Comparison of ENCODE assay signal across 31 mouse cellular contexts in genomic region chr8:128466681-128467430, GRCm38 (mm10).
DNase-seq lines count a peak whose midpoint lies in the region; ATAC-seq and TF ChIP-seq lines count a peak whose summit lies in the region.
"Had no signal": no experiment of that assay in that cellular context is flagged by ENCODE, and none has a peak within 500 bp of the region (broad histone marks: within the 10 kb centered on the region; RNA-seq: fewer than 3 reads in every experiment).

No protein-coding gene starts in this region.

- H3K27ac ChIP-seq in heart, embryonic 11.5 days (ENCODE audit: low read depth, low read length) = no peak overlapping the region
- H3K27ac ChIP-seq in layer of hippocampus, adult 2 months = peak overlapping the region; percentile 19; the same call in 1 of the 2 replicates
- H3K27ac ChIP-seq: embryonic facial prominence, embryonic 13.5 days; forebrain, embryonic 10.5 days; forebrain, embryonic 15.5 days; hindbrain, embryonic 13.5 days; limb, embryonic 10.5 days; limb, embryonic 15.5 days; liver, embryonic 15.5 days; lung, embryonic 15.5 days; macrophage; midbrain, embryonic 13.5 days; neural tube, embryonic 15.5 days had no signal

- 71% methylated on average over 4 of the region's 4 CpGs for WGBS in heart, embryonic 11.5 days (ENCODE audit: insufficient replicate concordance)

- DNase-seq in heart, adult 18-20 months = peak; percentile 47 to 52
- DNase-seq in layer of hippocampus, adult 2 months (ENCODE audit: low spot score in 2 of 2) = peak; percentile 32 to 34
- no peak for DNase-seq in layer of hippocampus, postnatal 10 days (ENCODE audit: low spot score in 2 of 2)
- DNase-seq in right cerebral cortex, postnatal 10 days (ENCODE audit: low spot score in 2 of 2) = peak; percentile 39 to 41
- no peak for DNase-seq in right cerebral cortex, adult 2 months (ENCODE audit: low spot score in 2 of 2)
- no peak for DNase-seq in thymus, postnatal 36 days
- no peak for DNase-seq in embryo, embryonic 9.5 days (ENCODE audit: extremely low spot score)
- DNase-seq: adrenal gland, postnatal 10 days; cerebellum, adult 11-12 months; cerebellum, adult 9-11 months; embryo, embryonic 11 days; gastrocnemius, postnatal 36 days; kidney, adult 11 months; kidney, postnatal 14 days; retina, postnatal 1 day; spleen, adult 18-20 months; thymus, postnatal 14 days had no signal

- ATAC-seq in heart, embryonic 11.5 days (replicated peaks; ENCODE audit: insufficient number of reproducible peaks, low FRiP score, low TSS enrichment) = no peak
- ATAC-seq: forebrain, embryonic 15.5 days; inflammation-experienced regulatory T-cells, adult 6 months; midbrain, embryonic 13.5 days had no signal

- H3K27me3 ChIP-seq in heart, embryonic 11.5 days (ENCODE audit: control insufficient read depth, insufficient read depth, low read length) = no peaks in the 10 kb centered on the region
- H3K27me3 ChIP-seq: embryonic facial prominence, embryonic 13.5 days; forebrain, embryonic 15.5 days; heart, embryonic 12.5 days; hindbrain, embryonic 13.5 days; limb, embryonic 15.5 days; liver, embryonic 15.5 days; lung, embryonic 15.5 days; midbrain, embryonic 13.5 days; neural tube, embryonic 15.5 days had no signal

- H3K9me3 ChIP-seq in heart, embryonic 11.5 days (replicated peaks; ENCODE audit: control insufficient read depth, low read length) = no peaks in the 10 kb centered on the region
- H3K9me3 ChIP-seq: embryonic facial prominence, embryonic 13.5 days; forebrain, embryonic 10.5 days; forebrain, embryonic 15.5 days; heart, embryonic 12.5 days; hindbrain, embryonic 13.5 days; limb, embryonic 10.5 days; limb, embryonic 15.5 days; liver, embryonic 15.5 days; lung, embryonic 15.5 days; midbrain, embryonic 13.5 days; neural tube, embryonic 15.5 days had no signal

- no peaks in the 10 kb centered on the region for H3K4me1 ChIP-seq in heart, embryonic 11.5 days (ENCODE audit: control insufficient read depth, insufficient read depth, low read length)
- H3K4me1 ChIP-seq: embryonic facial prominence, embryonic 13.5 days; forebrain, embryonic 10.5 days; forebrain, embryonic 15.5 days; hindbrain, embryonic 13.5 days; limb, embryonic 10.5 days; limb, embryonic 15.5 days; liver, embryonic 15.5 days; midbrain, embryonic 13.5 days; neural tube, embryonic 15.5 days had no signal

- peaks cover 17% of the 10 kb centered on the region for H3K36me3 ChIP-seq in heart, embryonic 11.5 days (ENCODE audit: control insufficient read depth, insufficient read depth, low read length)
- H3K36me3 ChIP-seq: forebrain, embryonic 10.5 days had no signal

- no peak overlapping the region for H3K4me2 ChIP-seq in heart, embryonic 11.5 days
- H3K4me2 ChIP-seq: embryonic facial prominence, embryonic 13.5 days; forebrain, embryonic 15.5 days; heart, embryonic 12.5 days; hindbrain, embryonic 13.5 days; limb, embryonic 15.5 days; liver, embryonic 15.5 days; lung, embryonic 15.5 days; midbrain, embryonic 13.5 days; neural tube, embryonic 15.5 days had no signal

- H3K9ac ChIP-seq in heart, embryonic 11.5 days (ENCODE audit: low read depth, low read length) = no peak overlapping the region
- H3K9ac ChIP-seq: embryonic facial prominence, embryonic 13.5 days; forebrain, embryonic 15.5 days; heart, embryonic 12.5 days; hindbrain, embryonic 13.5 days; limb, embryonic 15.5 days; liver, embryonic 15.5 days; lung, embryonic 15.5 days; midbrain, embryonic 13.5 days; neural tube, embryonic 15.5 days had no signal

- H3K4me3 ChIP-seq in heart, embryonic 11.5 days (ENCODE audit: low read depth, low read length) = no peak overlapping the region
- H3K4me3 ChIP-seq in layer of hippocampus, adult 2 months = no peak overlapping the region
- H3K4me3 ChIP-seq: embryonic facial prominence, embryonic 13.5 days; forebrain, embryonic 10.5 days; forebrain, embryonic 15.5 days; heart, embryonic 12.5 days; hindbrain, embryonic 13.5 days; limb, embryonic 10.5 days; limb, embryonic 15.5 days; liver, embryonic 15.5 days; lung, embryonic 15.5 days; midbrain, embryonic 13.5 days; neural tube, embryonic 15.5 days had no signal

- TF ChIP-seq CTCF in layer of hippocampus, adult 2 months (conservative IDR thresholded peaks at IDR 0.05) = no peak

Comparison
In these comparisons a context has a peak if more than half of its experiments do, and no peak if none do; other contexts are left out.
1. DNase-seq: peak in heart, adult 18-20 months (2 of 2), layer of hippocampus, adult 2 months (2 of 2) and right cerebral cortex, postnatal 10 days (2 of 2); none in layer of hippocampus, postnatal 10 days (0 of 2), right cerebral cortex, adult 2 months (0 of 2), thymus, postnatal 36 days (0 of 2) and embryo, embryonic 9.5 days (single experiment).